ENCODE assay signal across 25 mouse cellular contexts in genomic region chr1:149129767-149130287, GRCm38 (mm10).
"Had no signal": no experiment of that assay in that cellular context is flagged by ENCODE, and none has a peak within 500 bp of the region (broad histone marks: within the 10 kb centered on the region; RNA-seq: fewer than 3 reads in every experiment).

No protein-coding gene starts in this region.

- H3K4me1 ChIP-seq: heart, embryonic 12.5 days; hindbrain, embryonic 10.5 days; hindbrain, embryonic 12.5 days; intestine, embryonic 15.5 days; limb, embryonic 13.5 days; limb, embryonic 15.5 days; liver, embryonic 12.5 days had no signal

- H3K36me3 ChIP-seq: heart, embryonic 12.5 days; hindbrain, embryonic 10.5 days; hindbrain, embryonic 12.5 days; intestine, embryonic 15.5 days; limb, embryonic 13.5 days; limb, embryonic 15.5 days; liver, embryonic 12.5 days had no signal

- DNase-seq: gastrocnemius, postnatal 10 days; gastrocnemius, postnatal 25 days; heart, adult 11 months; heart, adult 2 months; heart, postnatal 14 days; heart, postnatal 36 days; kidney, adult 18-20 months; kidney, adult 8-10 months; kidney, postnatal 10 days; kidney, postnatal 25 days; kidney, postnatal 4 days; left cerebral cortex, postnatal 4 days had no signal

- H3K4me3 ChIP-seq: heart, adult 2 months; heart, embryonic 12.5 days; hindbrain, embryonic 10.5 days; hindbrain, embryonic 12.5 days; intestine, embryonic 15.5 days; layer of hippocampus, adult 2 months; limb, embryonic 13.5 days; limb, embryonic 15.5 days; liver, embryonic 12.5 days had no signal

- ATAC-seq: hindbrain, embryonic 16.5 days; inflammation-experienced regulatory T-cells, adult 6 months; intestine, embryonic 15.5 days; intestine, postnatal 0 days; liver, embryonic 12.5 days had no signal

- H3K27ac ChIP-seq: heart, adult 2 months; hindbrain, embryonic 10.5 days; hindbrain, embryonic 12.5 days; hindbrain, embryonic 14.5 days; intestine, embryonic 15.5 days; layer of hippocampus, adult 2 months; limb, embryonic 13.5 days; limb, embryonic 15.5 days; liver, embryonic 12.5 days; liver, embryonic 14.5 days had no signal

- H3K27me3 ChIP-seq: heart, embryonic 12.5 days; hindbrain, embryonic 12.5 days; intestine, embryonic 15.5 days; limb, embryonic 13.5 days; limb, embryonic 15.5 days; liver, embryonic 12.5 days had no signal

- H3K9ac ChIP-seq: heart, embryonic 12.5 days; hindbrain, embryonic 12.5 days; hindbrain, embryonic 14.5 days; intestine, embryonic 15.5 days; limb, embryonic 13.5 days; limb, embryonic 15.5 days; liver, embryonic 12.5 days; liver, embryonic 14.5 days had no signal

- H3K9me3 ChIP-seq: heart, embryonic 12.5 days; hindbrain, embryonic 10.5 days; hindbrain, embryonic 12.5 days; intestine, embryonic 15.5 days; limb, embryonic 13.5 days; limb, embryonic 15.5 days; liver, embryonic 12.5 days had no signal
